Mouse (Mus musculus) liver, postnatal 0 days (tissue): Measurements from ENCODE around the gene Inpp5b.

Experiments used
- CTCF ChIP-seq: sonication (generic); IDR thresholded peaks from 2 replicates; pipeline ENCODE4 v1.5.1; 2016; ENCODE audit warnings: antibody characterized with exemption, low read depth
- EP300 ChIP-seq: IDR thresholded peaks from 2 replicates; pipeline ENCODE4 v1.6.1; 2016; ENCODE audit warnings: antibody characterized with exemption, low read depth, mild to moderate bottlenecking

GRCm38 (mm10) chr4:124719101-124719500 lies 22.5 kb upstream of the Inpp5b start:
- no peak for TF ChIP-seq CTCF
- TF ChIP-seq EP300: no peak
